Mouse (Mus musculus) A20 (cell line): ENCODE results near the gene Gm3594.
"Not testable (repeated sequence)": the region's sequence is repeated elsewhere in the genome, so short reads cannot be mapped to it uniquely, and the experiment has no call there.

ENCODE experiments used
- DNase-seq: peaks from one replicate; pipeline ENCODE4 v3.0.0-alpha.2; 2011; ENCODE audit warnings: low read depth, low spot score

The Gm3594 gene

GRCm38 (mm10) chr14:6444511-6444910, at the start of gene Gm3594:
Gene Gm3594 (minus strand): TSS chr14:6444611.
- not testable (repeated sequence) for DNase-seq

DNA sequence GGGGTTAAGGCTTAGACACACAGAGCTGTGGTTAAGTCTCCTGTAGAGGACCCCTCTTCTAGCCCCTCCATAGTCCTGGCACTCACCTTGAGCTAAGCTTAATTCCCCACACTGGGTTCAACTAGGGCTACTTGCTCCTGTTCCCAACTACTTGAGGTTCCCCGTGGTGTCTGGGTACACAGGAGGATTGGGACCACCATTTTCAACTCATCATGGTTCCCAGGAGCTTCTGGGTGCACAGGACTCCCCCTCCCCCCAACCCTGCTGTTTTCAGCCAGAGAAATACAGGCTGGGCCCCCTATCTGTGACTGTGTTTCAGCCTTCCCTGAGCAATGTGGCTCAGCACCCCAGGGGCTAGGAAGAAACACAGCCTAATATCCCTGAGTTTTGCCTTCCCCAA, 41.9 kb upstream of the Gm3594 start:
- DNase-seq, result not testable (repeated sequence)

- DNase-seq, result not testable (repeated sequence)
These were observed 41.1 kb upstream of the Gm3594 start for GRCm38 (mm10) chr14:6485541-6485940.

DNA sequence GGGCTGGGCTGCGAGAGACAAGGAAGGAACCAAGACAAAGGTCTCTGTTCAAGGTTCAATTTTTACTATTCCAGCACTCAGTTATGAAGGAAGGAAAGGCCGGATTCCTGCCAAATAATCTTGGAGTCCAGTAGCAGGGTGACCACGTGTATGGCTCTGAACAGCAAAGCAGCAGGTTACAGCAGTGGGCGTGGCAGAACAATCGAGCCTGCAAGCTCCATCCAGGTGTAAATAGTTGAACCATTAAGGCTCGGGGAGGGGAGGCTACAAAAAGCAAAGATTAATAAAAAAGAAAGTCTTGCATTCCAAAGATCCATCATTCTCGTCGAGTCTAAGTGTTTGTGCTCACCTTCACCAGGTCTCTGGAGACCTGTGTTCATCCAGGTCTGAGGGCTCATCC, 37.7 kb upstream of the Gm3594 start:
- DNase-seq, result not testable (repeated sequence)

DNA sequence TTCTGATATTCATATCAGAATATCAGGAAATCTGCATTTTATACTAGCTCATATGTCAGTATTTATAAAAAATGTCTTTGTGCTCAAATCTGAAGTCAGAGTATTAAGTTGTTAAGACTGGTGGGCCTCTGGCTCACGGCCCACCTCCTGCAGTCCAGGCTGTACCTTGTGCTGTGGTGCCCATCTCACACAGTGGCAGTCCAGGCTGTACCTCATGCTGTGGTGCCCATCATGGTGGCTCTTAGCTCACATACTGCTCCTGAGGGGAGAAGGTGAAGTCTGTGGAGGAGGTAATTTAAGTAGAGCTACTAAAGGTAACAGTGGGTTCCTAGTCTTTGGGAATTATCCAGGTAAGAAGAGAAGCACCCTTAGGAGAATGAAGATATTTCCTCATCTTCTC, 27.4 kb upstream of the Gm3594 start:
- DNase-seq, result not testable (repeated sequence)

DNA sequence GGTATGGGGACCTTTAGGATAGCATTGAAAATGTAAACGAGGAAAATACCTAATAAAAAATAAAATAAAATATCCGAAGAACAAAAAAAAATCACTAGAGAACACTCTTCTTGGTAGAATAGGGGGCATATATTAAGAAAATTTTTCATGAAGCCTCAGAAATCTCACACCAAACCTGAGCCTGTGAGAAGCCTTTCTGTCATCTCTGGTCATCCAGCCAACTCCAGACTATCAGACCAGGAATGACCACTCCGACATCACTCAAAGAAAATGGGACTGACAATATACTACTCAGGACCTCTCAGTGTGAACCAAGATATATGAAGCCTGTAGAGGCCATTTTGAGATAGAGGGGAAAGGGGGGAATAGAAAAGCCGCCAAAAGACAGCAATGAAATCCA, 3.6 kb downstream of the Gm3594 start:
- DNase-seq, result not testable (repeated sequence)

DNA sequence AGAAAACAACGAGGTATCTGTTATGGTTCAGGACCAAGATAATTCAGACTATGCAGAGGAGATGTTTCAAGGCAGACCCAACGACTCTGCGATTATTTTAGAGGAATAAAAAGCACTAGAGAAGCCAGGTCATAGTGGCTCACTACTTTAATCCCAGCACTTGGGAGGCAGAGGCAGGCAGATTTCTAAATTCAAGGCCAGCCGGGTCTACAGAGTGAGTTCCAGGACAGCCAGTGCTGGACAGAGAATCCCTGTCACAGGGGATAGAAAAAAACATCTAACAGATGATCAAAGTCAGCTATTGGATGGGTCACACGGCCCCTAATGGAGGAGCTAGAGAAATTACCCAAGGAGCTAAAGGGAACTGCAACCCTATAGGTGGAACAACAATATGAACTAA, 4.2 kb downstream of the Gm3594 start:
- not testable (repeated sequence) for DNase-seq

GRCm38 (mm10) chr14:6426766-6427165, 17.6 kb downstream of the Gm3594 start:
- not testable (repeated sequence) for DNase-seq

DNA sequence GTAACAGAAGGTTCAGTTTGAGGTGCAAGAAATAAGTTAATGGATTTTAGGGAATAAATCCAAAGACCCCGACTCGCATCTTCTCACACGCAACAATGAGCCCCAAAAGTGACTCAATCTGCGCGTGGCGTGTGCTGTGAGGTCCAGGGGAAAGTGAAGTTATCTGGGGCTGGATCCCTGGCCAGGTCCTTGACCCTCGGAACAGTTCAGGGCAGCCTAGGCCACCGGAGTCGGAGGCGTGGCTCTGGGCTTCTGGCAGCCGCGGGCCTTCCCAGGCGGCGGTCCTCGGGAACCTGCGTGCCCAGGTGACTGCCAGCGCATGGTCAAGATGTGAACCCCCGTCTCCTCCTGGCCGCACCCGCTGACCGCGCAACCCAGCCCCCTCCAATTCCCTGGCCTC, 18.1 kb downstream of the Gm3594 start:
- DNase-seq, result not testable (repeated sequence)

- DNase-seq, result not testable (repeated sequence)
These were observed 32.0 kb downstream of the Gm3594 start, which contains the start of gene Gm3591 for GRCm38 (mm10) chr14:6412382-6412781. Gene Gm3591 (minus strand): TSS chr14:6412482.

- not testable (repeated sequence) for DNase-seq
These were observed 54.2 kb downstream of the Gm3594 start, which contains the start of gene Gm16440 for GRCm38 (mm10) chr14:6390219-6390618. Gene Gm16440 (minus strand): TSS chr14:6390319.
